Mouse (Mus musculus) heart, postnatal 0 days (tissue): ENCODE results near the gene Fabp7. TPM values are rescaled to one million over a fixed set of nuclear protein-coding genes. Genes with fewer than 3 reads are reported as not detected.

Source experiments
- ATAC-seq: fragments of 200-750 bp; cut with Nextera tagmentation; 2 replicates; pipeline ENCODE4 v1.8.0; 2017; ENCODE audit warnings: low read depth, moderate number of reproducible peaks, moderate library complexity; ENCODE audit not compliant: insufficient read depth
- DNase-seq: peaks from one replicate; pipeline ENCODE4 v3.0.0-alpha.2; 2016; ENCODE audit warnings: low spot score
- H3K27ac ChIP-seq: fragments of 300-500 bp; sonication (generic); 2 replicates; pipeline ENCODE4 v1.5.1; 2014; ENCODE audit warnings: low read depth, mild to moderate bottlenecking
- H3K27me3 ChIP-seq: fragments of 300-500 bp; sonication (generic); 2 replicates; pipeline ENCODE4 v1.6.1; 2014; ENCODE audit warnings: low read length, mixed read lengths; ENCODE audit not compliant: control insufficient read depth, insufficient read depth
- H3K36me3 ChIP-seq: fragments of 300-500 bp; sonication (generic); replicated peaks from 2 replicates; pipeline ENCODE4 v1.6.1; 2014; ENCODE audit warnings: low read length, mixed read lengths; ENCODE audit not compliant: control insufficient read depth, insufficient read depth
- H3K4me1 ChIP-seq: fragments of 300-500 bp; sonication (generic); 2 replicates; pipeline ENCODE4 v1.6.1; 2014; ENCODE audit warnings: antibody characterized with exemption; ENCODE audit not compliant: control insufficient read depth, insufficient read depth
- H3K4me2 ChIP-seq: fragments of 300-500 bp; sonication (generic); 2 replicates; pipeline ENCODE4 v1.6.1; 2014; ENCODE audit warnings: low read depth, mild to moderate bottlenecking, low read length, moderate library complexity
- H3K4me3 ChIP-seq: fragments of 300-500 bp; sonication (generic); 2 replicates; pipeline ENCODE4 v1.5.1; 2014; ENCODE audit warnings: low read depth, low read length
- H3K9ac ChIP-seq: fragments of 300-500 bp; sonication (generic); replicated peaks from 2 replicates; pipeline ENCODE4 v1.6.1; 2014; ENCODE audit warnings: low read depth, low read length, mixed read lengths
- H3K9me3 ChIP-seq: fragments of 300-500 bp; sonication (generic); replicated peaks from 2 replicates; pipeline ENCODE4 v1.6.1; 2016; ENCODE audit warnings: low read length; ENCODE audit not compliant: control insufficient read depth
- CTCF ChIP-seq: IDR thresholded peaks from 2 replicates; pipeline ENCODE4 v1.5.1; 2016; ENCODE audit warnings: antibody characterized with exemption, control low read depth, low read depth
- EP300 ChIP-seq: IDR thresholded peaks from 2 replicates; pipeline ENCODE4 v1.6.1; 2016; ENCODE audit warnings: antibody characterized with exemption, low read depth
- WGBS: fragments of 180-500 bp; shearing (Covaris S2); extraction: QIAGEN DNeasy Blood & Tissue Kit; methylation state at CpG from one replicate; pipeline ENCODE4 v1.1.7; 2014; 5-methylcytosine and 5-hydroxymethylcytosine counted together
- polyA plus RNA-seq: library from polyadenylated mRNA; unstranded; fragments of >200 nt; fragmentation: Nextera tagmentation; extraction: Ambion mirVana; gene quantifications from 2 replicates; pipeline ENCODE4 v1.2.1, GENCODE M21; 2015
- total RNA-seq: library from RNA; depleted of rRNA; stranded (reverse); fragments of >200 nt; gene quantifications from 2 replicates; pipeline ENCODE4 v1.2.3, GENCODE M21; 2014; ENCODE audit warnings: low replicate concordance; rRNA removed

The Fabp7 gene
- total and polyA plus RNA-seq, 2 experiments from 2014 or later: 7.3 to 7.9 TPM

DNA sequence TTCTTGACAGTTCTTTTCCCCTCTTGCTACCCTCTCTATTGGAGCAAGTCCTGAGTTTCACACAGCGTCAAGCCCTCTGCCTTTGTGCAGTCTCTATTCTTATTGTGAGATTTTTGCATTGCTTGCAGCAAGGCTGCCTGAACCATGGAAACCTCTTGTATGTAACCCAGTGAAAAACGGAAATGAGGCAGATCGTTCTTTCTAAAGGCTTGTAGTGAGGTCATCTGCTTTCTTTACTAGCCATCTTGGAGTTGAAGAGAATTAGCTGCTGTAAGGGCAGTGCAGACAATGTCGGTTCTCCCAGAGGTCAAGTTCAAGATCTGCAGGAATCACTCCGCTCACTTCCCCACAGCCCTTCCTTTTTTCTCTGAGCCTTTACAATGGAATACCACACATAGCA, 44.0 kb downstream of the Fabp7 start:
- H3K27me3 ChIP-seq: no peaks in the 10 kb centered on the region
- TF ChIP-seq EP300: no peak
- no peak for TF ChIP-seq CTCF

DNA sequence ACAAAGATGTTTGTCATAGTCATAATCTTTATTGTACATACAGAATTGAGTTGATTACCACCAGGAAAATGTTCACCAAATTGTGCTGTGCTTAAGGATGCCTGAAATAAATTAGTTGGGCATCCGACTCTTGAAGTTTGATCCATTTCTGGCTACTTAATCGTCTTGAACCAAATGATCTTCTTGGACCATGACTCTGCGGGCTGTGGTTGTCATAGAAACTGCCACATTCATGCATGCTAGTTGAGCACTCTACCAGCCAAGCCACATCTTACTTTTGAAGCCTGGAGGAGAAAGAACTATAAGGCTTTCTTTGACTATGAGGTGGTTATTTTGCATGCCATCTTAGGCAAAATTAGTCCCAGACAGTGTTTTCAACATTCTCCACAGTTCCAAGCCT, 44.9 kb downstream of the Fabp7 start:
- H3K27ac ChIP-seq: no peak overlapping the region
- no peak overlapping the region for H3K9ac ChIP-seq
- no peak overlapping the region for H3K4me2 ChIP-seq
- no peak for DNase-seq
- no peaks in the 10 kb centered on the region for H3K36me3 ChIP-seq
- TF ChIP-seq CTCF (no peak), EP300 (no peak)
- no peaks in the 10 kb centered on the region for H3K9me3 ChIP-seq
- no peak for ATAC-seq
- whole genome bisulfite sequencing: 76% methylated on average over 3 of the region's 3 CpGs
- H3K27me3 ChIP-seq: no peaks in the 10 kb centered on the region
- H3K4me3 ChIP-seq: no peak overlapping the region
- no peaks in the 10 kb centered on the region for H3K4me1 ChIP-seq

More for the DNA sequence above, 44.0 kb downstream of the Fabp7 start:
- Histone ChIP-seq H3K4me2 (no peak overlapping the region), H3K9me3 (no peaks in the 10 kb centered on the region), H3K4me1 (no peaks in the 10 kb centered on the region), H3K4me3 (no peak overlapping the region), H3K36me3 (no peaks in the 10 kb centered on the region), H3K9ac (no peak overlapping the region), H3K27ac (no peak overlapping the region)
- no peak for DNase-seq
- no peak for ATAC-seq
- 58% methylated on average over 5 of the region's 5 CpGs for WGBS

DNA sequence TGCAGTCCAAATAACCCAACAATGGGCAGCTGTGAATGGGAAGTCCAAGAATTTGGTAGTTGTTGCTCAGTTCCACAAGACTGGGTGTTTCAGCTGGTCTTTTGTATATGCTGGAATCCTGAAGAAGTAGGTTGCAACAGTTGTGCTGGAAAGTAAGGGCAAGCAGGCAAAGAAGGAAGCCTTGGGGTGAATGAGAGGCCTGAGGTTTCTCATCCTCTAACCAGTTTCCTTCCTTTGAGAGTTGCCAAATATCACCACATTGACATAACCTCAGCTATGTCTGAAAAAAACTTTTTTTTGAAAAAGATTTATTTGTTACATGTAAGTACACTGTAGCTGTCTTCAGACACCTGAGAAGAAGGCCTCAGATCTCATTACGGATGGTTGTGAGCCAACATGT, 50.4 kb downstream of the Fabp7 start:
- no peak overlapping the region for H3K27ac ChIP-seq
- no peak for ATAC-seq
- no peak overlapping the region for H3K4me2 ChIP-seq
- DNase-seq: no peak
- no peaks in the 10 kb centered on the region for H3K27me3 ChIP-seq
- no peaks in the 10 kb centered on the region for H3K9me3 ChIP-seq
- no peak overlapping the region for H3K9ac ChIP-seq
- no peak overlapping the region for H3K4me3 ChIP-seq
- H3K4me1 ChIP-seq: no peaks in the 10 kb centered on the region
- WGBS: 78% methylated on average over 1 of the region's 1 CpGs
- TF ChIP-seq CTCF: no peak
- no peak for TF ChIP-seq EP300
- H3K36me3 ChIP-seq: no peaks in the 10 kb centered on the region

DNA sequence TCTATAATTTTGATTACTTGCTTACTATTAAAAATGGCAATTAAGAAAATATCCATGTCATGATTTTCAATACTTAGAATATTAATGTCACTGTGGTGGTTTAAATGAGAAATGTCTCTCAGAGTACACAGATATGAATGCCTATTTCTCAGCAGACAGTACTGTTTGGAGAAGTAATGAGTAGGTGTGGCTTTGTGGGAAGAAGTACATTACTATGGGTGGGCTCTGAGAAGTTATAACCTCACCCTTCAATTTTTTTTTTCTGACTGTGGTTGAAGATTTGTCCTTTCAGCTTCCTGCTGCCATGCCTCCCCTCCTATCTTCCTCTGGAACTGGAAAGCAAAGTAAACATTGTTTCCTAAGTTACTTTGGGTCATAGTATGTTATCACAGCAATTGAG, 51.3 kb downstream of the Fabp7 start:
- TF ChIP-seq EP300: no peak
- no peak for TF ChIP-seq CTCF
- Histone ChIP-seq H3K4me3 (no peak overlapping the region), H3K27me3 (no peaks in the 10 kb centered on the region), H3K27ac (no peak overlapping the region), H3K9ac (no peak overlapping the region), H3K36me3 (no peaks in the 10 kb centered on the region), H3K4me1 (no peaks in the 10 kb centered on the region), H3K4me2 (no peak overlapping the region), H3K9me3 (no peaks in the 10 kb centered on the region)
- ATAC-seq (no peak), DNase-seq (no peak)

Other genes starting within 250 kb of the Fabp7 start
- gene Pkib, start 152.9 kb upstream of the Fabp7 start, total RNA-seq: not detected in 2 replicates
- gene Pkib, start 152.9 kb upstream of the Fabp7 start, polyA plus RNA-seq: 2.5 and 2.6 TPM in 2 replicates
- gene Smpdl3a, start 9.5 kb downstream of the Fabp7 start, total RNA-seq: 59.4 and 73.4 TPM in 2 replicates
- 51.7 and 51.8 TPM in 2 replicates for gene Smpdl3a, start 9.5 kb downstream of the Fabp7 start, polyA plus RNA-seq